Mouse (Mus musculus) ES-E14 (cell line): ENCODE results near the gene Arhgef28.

Experiments used
- CHD2 ChIP-seq: IDR thresholded peaks from 2 replicates; pipeline ENCODE4 v1.6.1; 2014; ENCODE audit warnings: mild to moderate bottlenecking, low read depth, low read length, inconsistent platforms
- HCFC1 ChIP-seq: IDR thresholded peaks from 2 replicates; pipeline ENCODE4 v1.6.1; 2012; ENCODE audit warnings: low read length, inconsistent platforms, borderline replicate concordance; ENCODE audit not compliant: insufficient read depth
- MAFK ChIP-seq: IDR thresholded peaks from 2 replicates; pipeline ENCODE4 v1.6.1; 2014; ENCODE audit warnings: mild to moderate bottlenecking, low read depth, low read length, inconsistent platforms; ENCODE audit not compliant: insufficient read depth
- ZC3H11A ChIP-seq: IDR thresholded peaks from 2 replicates; pipeline ENCODE4 v1.6.1; 2012; ENCODE audit warnings: low read depth, mild to moderate bottlenecking, inconsistent platforms, low read length, borderline replicate concordance

DNA sequence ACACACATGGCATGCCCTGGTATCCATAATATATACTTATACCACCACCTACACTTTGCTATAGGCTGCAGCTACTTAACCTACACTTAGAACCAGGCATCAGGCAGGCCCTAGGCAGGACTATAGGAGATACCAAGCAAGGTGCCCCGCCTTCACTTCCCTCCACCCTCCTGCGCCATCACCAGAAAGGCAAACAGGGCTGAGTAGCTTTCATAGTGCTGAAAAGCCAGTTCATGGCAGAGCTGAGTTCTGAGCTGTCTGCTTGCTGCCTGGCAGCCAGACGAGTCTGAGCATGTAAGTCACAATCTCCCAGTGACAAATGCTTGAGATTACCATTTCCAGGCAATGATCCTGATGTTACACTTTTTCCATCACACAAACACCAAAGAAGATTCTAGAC is 167.5 kb downstream of the Arhgef28 start:
- no peak for TF ChIP-seq ZC3H11A
- no peak for TF ChIP-seq HCFC1
- no peak for TF ChIP-seq MAFK
- TF ChIP-seq CHD2: no peak
